Mouse (Mus musculus): ENCODE results near the gene Lce1h. TPM values are rescaled to one million over a fixed set of nuclear protein-coding genes. Genes with fewer than 3 reads are reported as not detected.

Gene Lce1h
- polyA plus RNA-seq, 1 experiment from 2014 or later, result not detected

Other genes with a start within 250 kb of the Lce1h start
- gene 2310046K23Rik, start 230.6 kb downstream of the Lce1h start, polyA plus RNA-seq (2015; fragmentation: Nextera tagmentation; extraction: Ambion mirVana), result not detected in 2 replicates
- 0.14 TPM in 1 of 2 replicates, not detected in the other for gene Ivl, start 191.3 kb downstream of the Lce1h start, polyA plus RNA-seq (2015; fragmentation: Nextera tagmentation; extraction: Ambion mirVana)
- not detected in 2 replicates for gene Smcp, start 176.1 kb downstream of the Lce1h start, polyA plus RNA-seq (2015; fragmentation: Nextera tagmentation; extraction: Ambion mirVana)
- not detected in 2 replicates for gene 2210017I01Rik, start 157.6 kb downstream of the Lce1h start, polyA plus RNA-seq (2015; fragmentation: Nextera tagmentation; extraction: Ambion mirVana)
- gene Lce6a, start 143.4 kb downstream of the Lce1h start, polyA plus RNA-seq (2015; fragmentation: Nextera tagmentation; extraction: Ambion mirVana), result not detected in 2 replicates
- not detected in 2 replicates for gene Lce1a1, start 116.8 kb downstream of the Lce1h start, polyA plus RNA-seq (2015; fragmentation: Nextera tagmentation; extraction: Ambion mirVana)
- not detected in 2 replicates for gene Lce1b, start 108.1 kb downstream of the Lce1h start, polyA plus RNA-seq (2015; fragmentation: Nextera tagmentation; extraction: Ambion mirVana)
- not detected in 2 replicates for gene Lce1a2, start 94.8 kb downstream of the Lce1h start, polyA plus RNA-seq (2015; fragmentation: Nextera tagmentation; extraction: Ambion mirVana)
- gene Lce1c, start 85.8 kb downstream of the Lce1h start, polyA plus RNA-seq (2015; fragmentation: Nextera tagmentation; extraction: Ambion mirVana), result not detected in 2 replicates
- gene Lce1d, start 77.9 kb downstream of the Lce1h start, polyA plus RNA-seq (2015; fragmentation: Nextera tagmentation; extraction: Ambion mirVana), result not detected in 2 replicates
- not detected in 2 replicates for gene Lce1e, start 56.0 kb downstream of the Lce1h start, polyA plus RNA-seq (2015; fragmentation: Nextera tagmentation; extraction: Ambion mirVana)
- not detected in 2 replicates for gene Lce1f, start 44.7 kb downstream of the Lce1h start, polyA plus RNA-seq (2015; fragmentation: Nextera tagmentation; extraction: Ambion mirVana)
- not detected in 2 replicates for gene Gm38119, start 26.0 kb downstream of the Lce1h start, polyA plus RNA-seq (2015; fragmentation: Nextera tagmentation; extraction: Ambion mirVana)
- not detected in 2 replicates for gene Lce1g, start 12.7 kb downstream of the Lce1h start, polyA plus RNA-seq (2015; fragmentation: Nextera tagmentation; extraction: Ambion mirVana)
- not detected in 2 replicates for gene Lce1i, start 13.8 kb upstream of the Lce1h start, polyA plus RNA-seq (2015; fragmentation: Nextera tagmentation; extraction: Ambion mirVana)
- not detected in 2 replicates for gene Lce1j, start 25.4 kb upstream of the Lce1h start, polyA plus RNA-seq (2015; fragmentation: Nextera tagmentation; extraction: Ambion mirVana)
- not detected in 2 replicates for gene Lce1k, start 42.8 kb upstream of the Lce1h start, polyA plus RNA-seq (2015; fragmentation: Nextera tagmentation; extraction: Ambion mirVana)
- gene Kprp, start 62.2 kb upstream of the Lce1h start, polyA plus RNA-seq (2015; fragmentation: Nextera tagmentation; extraction: Ambion mirVana), result not detected in 2 replicates
- not detected in 2 replicates for gene Lce1l, start 86.2 kb upstream of the Lce1h start, polyA plus RNA-seq (2015; fragmentation: Nextera tagmentation; extraction: Ambion mirVana)
- not detected in 2 replicates for gene 2310050C09Rik, start 105.2 kb upstream of the Lce1h start, polyA plus RNA-seq (2015; fragmentation: Nextera tagmentation; extraction: Ambion mirVana)
- 0.42 TPM in 1 of 2 replicates, not detected in the other for gene Lce3a, start 161.2 kb upstream of the Lce1h start, polyA plus RNA-seq (2015; fragmentation: Nextera tagmentation; extraction: Ambion mirVana)
- not detected in 2 replicates for gene Lce3b, start 167.9 kb upstream of the Lce1h start, polyA plus RNA-seq (2015; fragmentation: Nextera tagmentation; extraction: Ambion mirVana)
- gene Lce3c, start 179.4 kb upstream of the Lce1h start, polyA plus RNA-seq (2015; fragmentation: Nextera tagmentation; extraction: Ambion mirVana), result not detected in 2 replicates
- gene Lce3d, start 192.3 kb upstream of the Lce1h start, polyA plus RNA-seq (2015; fragmentation: Nextera tagmentation; extraction: Ambion mirVana), result not detected in 2 replicates
- not detected in 2 replicates for gene Lce3e, start 202.0 kb upstream of the Lce1h start, polyA plus RNA-seq (2015; fragmentation: Nextera tagmentation; extraction: Ambion mirVana)
- not detected in 2 replicates for gene Lce3f, start 227.2 kb upstream of the Lce1h start, polyA plus RNA-seq (2015; fragmentation: Nextera tagmentation; extraction: Ambion mirVana)

Measured in embryonic facial prominence, embryonic 13.5 days (tissue).